Mouse (Mus musculus) MEL (cell line): ENCODE data around the gene Ppfia1. TPM values are rescaled to one million over a fixed set of nuclear protein-coding genes. Genes with fewer than 3 reads are reported as not detected.
A peak's percentile ranks its signal among the peaks of the same experiment; 100 is the strongest.

Experiments
- DNase-seq: peaks from one replicate; pipeline ENCODE4 v3.0.0; 2011; ENCODE audit warnings: low read depth, low spot score
- H3K27ac ChIP-seq: 2 replicates; pipeline ENCODE4 v1.5.1; 2012; ENCODE audit warnings: low read depth, mild to moderate bottlenecking, control low read depth, low read length, moderate library complexity; ENCODE audit not compliant: control insufficient read depth
- H3K27me3 ChIP-seq, 2 experiments: fragments of 150-350 bp in 1 of 2; sonication (generic) in 1 of 2; 2 replicates each; pipeline ENCODE4 v1.6.1; 2012; ENCODE audit warnings: low read length in 2 of 2, mild to moderate bottlenecking in 2 of 2, improper control_type of control experiment in 1 of 2, moderate library complexity in 1 of 2; ENCODE audit not compliant: insufficient read depth in 2 of 2, control insufficient read depth in 1 of 2
- H3K36me3 ChIP-seq, 2 experiments: 2 replicates each; pipeline ENCODE4 v1.6.1; 2012 to 2014; ENCODE audit warnings: low read length in 2 of 2, improper control_type of control experiment in 1 of 2, inconsistent platforms in 1 of 2, mild to moderate bottlenecking in 1 of 2; ENCODE audit not compliant: insufficient read depth in 2 of 2, control insufficient read depth in 1 of 2
- H3K4me1 ChIP-seq, 2 experiments: fragments of 150-350 bp in 1 of 2; sonication (generic) in 1 of 2; 2 replicates each; pipeline ENCODE4 v1.6.1; 2012; ENCODE audit warnings: low read length in 2 of 2, improper control_type of control experiment in 1 of 2, mild to moderate bottlenecking in 1 of 2; ENCODE audit not compliant: insufficient read depth in 2 of 2, control insufficient read depth in 1 of 2
- H3K4me3 ChIP-seq, 2 experiments: fragments of 150-350 bp in 1 of 2; sonication (generic) in 1 of 2; 2 replicates each; pipeline ENCODE4 v1.5.1; 2012; ENCODE audit warnings: low read depth in 2 of 2, low read length in 2 of 2, mild to moderate bottlenecking in 2 of 2, moderate library complexity in 2 of 2, control low read depth in 1 of 2, improper control_type of control experiment in 1 of 2; ENCODE audit not compliant: control insufficient read depth in 1 of 2, insufficient read depth in 1 of 2
- H3K79me2 ChIP-seq: 2 replicates; pipeline ENCODE4 v1.6.1; 2012; ENCODE audit warnings: mild to moderate bottlenecking, low read length, moderate library complexity; ENCODE audit not compliant: control insufficient read depth, poor library complexity, insufficient read depth
- H3K9ac ChIP-seq: 2 replicates; pipeline ENCODE4 v1.6.1; 2012; ENCODE audit warnings: low read depth, mild to moderate bottlenecking, control low read depth, low read length, moderate library complexity; ENCODE audit not compliant: control insufficient read depth, poor library complexity, severe bottlenecking
- H3K9me3 ChIP-seq: fragments of 150-350 bp; sonication (generic); replicated peaks from 2 replicates; pipeline ENCODE4 v1.6.1; 2012; ENCODE audit warnings: mild to moderate bottlenecking, low read length, improper control_type of control experiment, moderate library complexity; ENCODE audit not compliant: insufficient read depth
- CTCF ChIP-seq, 3 experiments: IDR thresholded peaks in 2 of 3; conservative IDR thresholded peaks in 1 of 3; 2 replicates each; pipeline ENCODE4 v1.5.1; 2011 to 2012; ENCODE audit warnings: low read length in 3 of 3, low read depth in 2 of 3, mild to moderate bottlenecking in 2 of 3, improper control_type of control experiment in 1 of 3, inconsistent platforms in 1 of 3, mixed read lengths in 1 of 3, moderate library complexity in 1 of 3; ENCODE audit not compliant: control insufficient read depth in 1 of 3, insufficient read depth in 1 of 3, poor library complexity in 1 of 3, severe bottlenecking in 1 of 3
- E2F4 ChIP-seq: IDR thresholded peaks from 2 replicates; pipeline ENCODE4 v1.6.1; 2011; ENCODE audit warnings: low read depth, low read length, improper control_type of control experiment, borderline replicate concordance
- EP300 ChIP-seq, 2 experiments: IDR thresholded peaks; 2 replicates each; pipeline ENCODE4 v1.6.1; 2011; ENCODE audit warnings: improper control_type of control experiment in 2 of 2, low read length in 2 of 2, low read depth in 1 of 2, mild to moderate bottlenecking in 1 of 2
- GATA1 ChIP-seq: IDR thresholded peaks from 2 replicates; pipeline ENCODE4 v1.6.1; 2011; ENCODE audit warnings: low read depth, low read length, improper control_type of control experiment
- HCFC1 ChIP-seq: IDR thresholded peaks from 2 replicates; pipeline ENCODE4 v1.6.1; 2012; ENCODE audit warnings: low read depth, mild to moderate bottlenecking, inconsistent platforms, low read length, improper control_type of control experiment, moderate library complexity
- MYB ChIP-seq: IDR thresholded peaks from 2 replicates; pipeline ENCODE4 v1.6.1; 2011; ENCODE audit warnings: mild to moderate bottlenecking, low read depth, low read length, improper control_type of control experiment
- POLR2A ChIP-seq, 2 experiments: IDR thresholded peaks; 2 replicates each; pipeline ENCODE4 v1.6.1; 2011 to 2012; ENCODE audit warnings: low read length in 2 of 2, mild to moderate bottlenecking in 2 of 2, control low read depth in 1 of 2, improper control_type of control experiment in 1 of 2, low read depth in 1 of 2, moderate library complexity in 1 of 2; ENCODE audit not compliant: control insufficient read depth in 1 of 2, insufficient read depth in 1 of 2, poor library complexity in 1 of 2
- RCOR1 ChIP-seq: IDR thresholded peaks from 2 replicates; pipeline ENCODE4 v1.6.1; 2012; ENCODE audit warnings: low read depth, mild to moderate bottlenecking, inconsistent platforms, low read length, improper control_type of control experiment
- SIN3A ChIP-seq: IDR thresholded peaks from 2 replicates; pipeline ENCODE4 v1.6.1; 2012; ENCODE audit warnings: low read length, improper control_type of control experiment, inconsistent platforms
- TCF12 ChIP-seq: IDR thresholded peaks from 2 replicates; pipeline ENCODE4 v1.6.1; 2014; ENCODE audit warnings: low read depth, mild to moderate bottlenecking, inconsistent platforms, low read length, improper control_type of control experiment, moderate library complexity
- USF1 ChIP-seq: IDR thresholded peaks from 2 replicates; pipeline ENCODE4 v1.6.1; 2014; ENCODE audit warnings: low read depth, mild to moderate bottlenecking, inconsistent platforms, low read length, improper control_type of control experiment, moderate library complexity
- USF2 ChIP-seq, 2 experiments: IDR thresholded peaks; 2 replicates each; pipeline ENCODE4 v1.6.1; 2011 to 2012; ENCODE audit warnings: improper control_type of control experiment in 2 of 2, low read length in 2 of 2, borderline replicate concordance in 1 of 2, inconsistent platforms in 1 of 2, low read depth in 1 of 2, mild to moderate bottlenecking in 1 of 2; ENCODE audit not compliant: insufficient read depth in 1 of 2
- ZC3H11A ChIP-seq: IDR thresholded peaks from 2 replicates; pipeline ENCODE4 v1.6.1; 2012; ENCODE audit warnings: low read depth, mild to moderate bottlenecking, inconsistent platforms, low read length, improper control_type of control experiment
- ZMIZ1 ChIP-seq: IDR thresholded peaks from 2 replicates; pipeline ENCODE4 v1.6.1; 2012; ENCODE audit warnings: low read depth, mild to moderate bottlenecking, inconsistent platforms, low read length, improper control_type of control experiment, moderate library complexity
- ZNF384 ChIP-seq: IDR thresholded peaks from 2 replicates; pipeline ENCODE4 v1.6.1; 2012; ENCODE audit warnings: low read depth, mild to moderate bottlenecking, inconsistent platforms, low read length, improper control_type of control experiment
- polyA plus RNA-seq, 2 experiments: library from polyadenylated mRNA; stranded (reverse) in 1 of 2; unstranded in 1 of 2; fragments of >175 nt in 1 of 2; fragments of >200 nt in 1 of 2; gene quantifications; 2 replicates each; pipeline versions ENCODE4 v1.2.1 to v1.2.4; 2012; ENCODE audit warnings: low replicate concordance in 2 of 2, low read depth in 1 of 2; ENCODE audit not compliant: insufficient read length in 2 of 2, insufficient read depth in 1 of 2, missing spikeins in 1 of 2
- total RNA-seq: library from RNA; depleted of rRNA; stranded (reverse); fragments of 300-350 nt; gene quantifications from 2 replicates; pipeline ENCODE4 v1.2.3, GENCODE M21; 2012

The Ppfia1 gene
- total and polyA plus RNA-seq, 3 experiments: 38.5 to 53.1 TPM; not detected in 1

- Histone ChIP-seq H3K79me2 (no peaks in the 10 kb centered on the region), H3K4me3 (no peak overlapping the region), H3K36me3 (peaks cover 11 to 34% of the 10 kb centered on the region in 2 experiments), H3K4me1 (peaks cover 20 to 36% of the 10 kb centered on the region in 2 experiments), H3K9ac (no peak overlapping the region), H3K27ac (no peak overlapping the region), H3K9me3 (no peaks in the 10 kb centered on the region), H3K27me3 (no peaks in the 10 kb centered on the region)
- DNase-seq: no peak
- no peak for TF ChIP-seq USF2 (IDR thresholded peaks at IDR 0.05; ENCODE audit: borderline replicate concordance in 1 of 2, insufficient read depth in 1 of 2, low read depth in 1 of 2, low read length in 2 of 2)
- no peak for TF ChIP-seq ZC3H11A
- no peak for TF ChIP-seq USF1
- no peak for TF ChIP-seq ZNF384
- TF ChIP-seq HCFC1: no peak
These were observed 63.2 kb downstream of the Ppfia1 start for GRCm38 (mm10) chr7:144490201-144490873.

- Histone ChIP-seq H3K36me3 (peaks cover 13 to 27% of the 10 kb centered on the region in 2 experiments), H3K27ac (peak overlapping the region; percentile 39), H3K79me2 (no peaks in the 10 kb centered on the region), H3K9me3 (no peaks in the 10 kb centered on the region), H3K9ac (no peak overlapping the region), H3K27me3 (no peaks in the 10 kb centered on the region), H3K4me1 (peaks cover 17 to 30% of the 10 kb centered on the region in 2 experiments), H3K4me3 (no peak overlapping the region)
- peak; percentile 43 for DNase-seq
- peak; percentile 21; the same call in 1 of the 2 replicates for TF ChIP-seq SIN3A
- TF ChIP-seq POLR2A (IDR thresholded peaks at IDR 0.05; ENCODE audit: control insufficient read depth in 1 of 2, insufficient read depth in 1 of 2, low read depth in 1 of 2, low read length in 2 of 2, poor library complexity in 1 of 2): no peak
- peak; percentile 18; the same call in 1 of the 2 replicates for TF ChIP-seq RCOR1
- TF ChIP-seq ZMIZ1: no peak
- no peak for TF ChIP-seq CTCF (IDR thresholded peaks at IDR 0.05 in 2 of 3, conservative IDR thresholded peaks at IDR 0.05 in 1 of 3; ENCODE audit: control insufficient read depth in 1 of 3, insufficient read depth in 1 of 3, low read depth in 2 of 3, low read length in 3 of 3, poor library complexity in 1 of 3, severe bottlenecking in 1 of 3)
- TF ChIP-seq TCF12: peak; percentile 49
- no peak for TF ChIP-seq MYB
- TF ChIP-seq E2F4: no peak
- peak; percentile 37 to 40; a peak in 3 of 4 replicates for TF ChIP-seq EP300 (IDR thresholded peaks at IDR 0.05; ENCODE audit: low read depth in 1 of 2, low read length in 2 of 2)
- peak; percentile 57 for TF ChIP-seq GATA1
These were observed 64.3 kb downstream of the Ppfia1 start for GRCm38 (mm10) chr7:144489067-144489774.
